Mouse (Mus musculus): ENCODE measurements around the gene Vmn1r237. TPM values are rescaled to one million over a fixed set of nuclear protein-coding genes. Genes with fewer than 3 reads are reported as not detected.

The Vmn1r237 gene
- polyA plus RNA-seq (2015; fragmentation: Nextera tagmentation; extraction: Ambion mirVana) = not detected in 2 replicates

GRCm38 (mm10) chr17:21311565-21311964, at the start of gene Vmn1r237:
Gene Vmn1r237 (plus strand): TSS chr17:21311865.
- Histone ChIP-seq H3K4me3 (replicated peaks) (no peak within 1 kb of the TSS), H3K27ac (no peak within 1 kb of the TSS), H3K36me3 (no peaks in the 10 kb centered on the region), H3K4me1 (replicated peaks) (no peaks in the 10 kb centered on the region), H3K27me3 (replicated peaks) (no peaks in the 10 kb centered on the region), H3K4me2 (replicated peaks) (no peak within 1 kb of the TSS), H3K9me3 (no peaks in the 10 kb centered on the region), H3K9ac (no peak within 1 kb of the TSS)
- ATAC-seq = no peak

- 19% methylated on average over 4 of the region's 4 CpGs for WGBS
Observed at GRCm38 (mm10) chr17:21272103-21272502, 39.6 kb upstream of the Vmn1r237 start.

DNA sequence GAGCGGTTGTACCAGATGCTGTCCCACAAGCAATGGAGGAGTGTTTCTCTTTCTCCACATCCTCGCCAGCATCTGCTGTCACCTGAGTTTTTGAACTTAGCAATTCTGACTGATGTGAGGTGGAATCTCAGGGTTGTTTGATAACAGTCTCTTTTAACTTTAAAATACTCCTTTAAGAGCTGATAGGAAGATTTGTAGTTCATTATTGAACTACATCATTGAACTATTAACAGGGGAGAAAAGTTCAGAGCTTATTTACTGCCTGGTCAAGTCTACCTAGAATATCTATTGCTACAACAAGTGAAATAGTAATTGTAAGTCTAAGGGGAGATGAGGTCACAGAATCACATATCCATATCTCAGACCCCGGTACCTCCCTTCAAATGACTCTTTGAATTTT, 29.0 kb upstream of the Vmn1r237 start, which contains the start of gene Vmn1r236:
Gene Vmn1r236, plus strand, starts transcription at position 301 of the 400 bp plus-strand sequence.
- H3K4me1 ChIP-seq (replicated peaks) = no peaks in the 10 kb centered on the region
- no peak for ATAC-seq
- H3K9ac ChIP-seq = no peak within 1 kb of the TSS
- H3K36me3 ChIP-seq = no peaks in the 10 kb centered on the region
- no peaks in the 10 kb centered on the region for H3K27me3 ChIP-seq (replicated peaks)
- H3K9me3 ChIP-seq = no peaks in the 10 kb centered on the region
- H3K4me3 ChIP-seq (replicated peaks) = no peak within 1 kb of the TSS
- no peak within 1 kb of the TSS for H3K4me2 ChIP-seq (replicated peaks)
- H3K27ac ChIP-seq = no peak within 1 kb of the TSS
- WGBS = 80% methylated on average over 3 of the region's 3 CpGs

More at GRCm38 (mm10) chr17:21272103-21272502, 39.6 kb upstream of the Vmn1r237 start:
- Histone ChIP-seq H3K36me3 (no peaks in the 10 kb centered on the region), H3K4me1 (replicated peaks) (no peaks in the 10 kb centered on the region), H3K4me2 (replicated peaks) (no peak overlapping the region), H3K9me3 (no peaks in the 10 kb centered on the region), H3K4me3 (replicated peaks) (no peak overlapping the region), H3K9ac (no peak overlapping the region), H3K27ac (no peak overlapping the region), H3K27me3 (replicated peaks) (no peaks in the 10 kb centered on the region)
- ATAC-seq = no peak

GRCm38 (mm10) chr17:21284395-21284794, 27.3 kb upstream of the Vmn1r237 start:
- Histone ChIP-seq H3K4me1 (replicated peaks) (no peaks in the 10 kb centered on the region), H3K9ac (no peak overlapping the region), H3K36me3 (no peaks in the 10 kb centered on the region), H3K9me3 (no peaks in the 10 kb centered on the region), H3K4me3 (replicated peaks) (no peak overlapping the region), H3K27me3 (replicated peaks) (no peaks in the 10 kb centered on the region), H3K27ac (no peak overlapping the region), H3K4me2 (replicated peaks) (no peak overlapping the region)
- no peak for ATAC-seq

GRCm38 (mm10) chr17:21289695-21290094, 22.0 kb upstream of the Vmn1r237 start:
- no peak overlapping the region for H3K4me3 ChIP-seq (replicated peaks)
- H3K4me2 ChIP-seq (replicated peaks) = no peak overlapping the region
- H3K9me3 ChIP-seq = no peaks in the 10 kb centered on the region
- no peaks in the 10 kb centered on the region for H3K4me1 ChIP-seq (replicated peaks)
- no peaks in the 10 kb centered on the region for H3K36me3 ChIP-seq
- no peak overlapping the region for H3K27ac ChIP-seq
- H3K27me3 ChIP-seq (replicated peaks) = no peaks in the 10 kb centered on the region
- H3K9ac ChIP-seq = no peak overlapping the region
- no peak for ATAC-seq

Other genes with a start within 250 kb of the Vmn1r237 start
- not detected in 2 replicates for gene Vmn1r234, start 85.8 kb upstream of the Vmn1r237 start, polyA plus RNA-seq (2015; fragmentation: Nextera tagmentation; extraction: Ambion mirVana)
- not detected in 2 replicates for gene Vmn1r235, start 55.5 kb upstream of the Vmn1r237 start, polyA plus RNA-seq (2015; fragmentation: Nextera tagmentation; extraction: Ambion mirVana)
- gene Vmn1r236, start 28.9 kb upstream of the Vmn1r237 start, polyA plus RNA-seq (2015; fragmentation: Nextera tagmentation; extraction: Ambion mirVana) = not detected in 2 replicates
- gene Zfp677, start 71.9 kb downstream of the Vmn1r237 start, polyA plus RNA-seq (2015; fragmentation: Nextera tagmentation; extraction: Ambion mirVana) = 2.8 and 2.9 TPM in 2 replicates
- 5.9 and 6.5 TPM in 2 replicates for gene Zfp54, start 111.4 kb downstream of the Vmn1r237 start, polyA plus RNA-seq (2015; fragmentation: Nextera tagmentation; extraction: Ambion mirVana)
- 13.1 and 14.4 TPM in 2 replicates for gene Zfp51, start 138.5 kb downstream of the Vmn1r237 start, polyA plus RNA-seq (2015; fragmentation: Nextera tagmentation; extraction: Ambion mirVana)
- 12.2 and 14.5 TPM in 2 replicates for gene Zfp53, start 177.1 kb downstream of the Vmn1r237 start, polyA plus RNA-seq (2015; fragmentation: Nextera tagmentation; extraction: Ambion mirVana)
- gene Zfp52, start 223.7 kb downstream of the Vmn1r237 start, polyA plus RNA-seq (2015; fragmentation: Nextera tagmentation; extraction: Ambion mirVana) = 4.0 and 4.3 TPM in 2 replicates